Mouse (Mus musculus) midbrain, postnatal 0 days (tissue): ENCODE data around the gene Khdrbs1. TPM values are rescaled to one million over a fixed set of nuclear protein-coding genes. Genes with fewer than 3 reads are reported as not detected.
"Not testable (repeated sequence)": the region's sequence is repeated elsewhere in the genome, so short reads cannot be mapped to it uniquely, and the experiment has no call there.

ENCODE experiments used
- ATAC-seq: fragments of 200-750 bp; cut with Nextera tagmentation; 2 replicates; pipeline ENCODE4 v1.8.0; 2017; ENCODE audit warnings: moderate number of reproducible peaks, mild to moderate bottlenecking, moderate TSS enrichment, moderate library complexity; ENCODE audit not compliant: low FRiP score
- DNase-seq: peaks from one replicate; pipeline ENCODE4 v3.0.0-alpha.2; 2015; ENCODE audit warnings: low spot score
- H3K27ac ChIP-seq: fragments of 300-500 bp; sonication (generic); 2 replicates; pipeline ENCODE4 v1.5.1; 2014; ENCODE audit warnings: low read depth, mild to moderate bottlenecking, low read length, mixed read lengths
- H3K27me3 ChIP-seq: fragments of 300-500 bp; sonication (generic); 2 replicates; pipeline ENCODE4 v1.6.1; 2014; ENCODE audit warnings: low read length, control low read depth, mixed read lengths; ENCODE audit not compliant: insufficient read depth
- H3K36me3 ChIP-seq: fragments of 300-500 bp; sonication (generic); 2 replicates; pipeline ENCODE4 v1.6.1; 2014; ENCODE audit warnings: low read length, control low read depth, mixed read lengths; ENCODE audit not compliant: insufficient read depth
- H3K4me1 ChIP-seq: fragments of 300-500 bp; sonication (generic); 2 replicates; pipeline ENCODE4 v1.6.1; 2014; ENCODE audit warnings: mild to moderate bottlenecking, control low read depth, antibody characterized with exemption, low read length, mixed read lengths; ENCODE audit not compliant: insufficient read depth
- H3K4me2 ChIP-seq: fragments of 300-500 bp; sonication (generic); 2 replicates; pipeline ENCODE4 v1.6.1; 2014; ENCODE audit warnings: low read depth, mild to moderate bottlenecking, low read length, mixed read lengths; ENCODE audit not compliant: poor library complexity, severe bottlenecking
- H3K4me3 ChIP-seq: fragments of 300-500 bp; sonication (generic); 2 replicates; pipeline ENCODE4 v1.5.1; 2014; ENCODE audit warnings: low read depth, mild to moderate bottlenecking, low read length, moderate library complexity
- H3K9ac ChIP-seq: fragments of 300-500 bp; sonication (generic); replicated peaks from 2 replicates; pipeline ENCODE4 v1.6.1; 2014; ENCODE audit warnings: mild to moderate bottlenecking, low read length, moderate library complexity, mixed read lengths; ENCODE audit not compliant: poor library complexity, severe bottlenecking
- H3K9me3 ChIP-seq: fragments of 300-500 bp; sonication (generic); 2 replicates; pipeline ENCODE4 v1.6.1; 2016; ENCODE audit warnings: low read length, control low read depth
- CTCF ChIP-seq: IDR thresholded peaks from 2 replicates; pipeline ENCODE4 v1.5.1; 2016; ENCODE audit warnings: antibody characterized with exemption, mild to moderate bottlenecking
- WGBS: fragments of 180-500 bp; shearing (Covaris S2); extraction: QIAGEN DNeasy Blood & Tissue Kit; methylation state at CpG from one replicate; pipeline ENCODE4 v1.1.7; 2014; 5-methylcytosine and 5-hydroxymethylcytosine counted together
- polyA plus RNA-seq: library from polyadenylated mRNA; unstranded; fragments of >200 nt; fragmentation: Nextera tagmentation; extraction: Ambion mirVana; gene quantifications from 2 replicates; pipeline ENCODE4 v1.2.1, GENCODE M21; 2015
- total RNA-seq: library from RNA; depleted of rRNA; stranded (reverse); fragments of >200 nt; gene quantifications from 2 replicates; pipeline ENCODE4 v1.2.3, GENCODE M21; 2014

Khdrbs1 gene
- total and polyA plus RNA-seq, 2 experiments from 2014 or later, result 80.8 to 87.2 TPM

- no peaks in the 10 kb centered on the region for H3K27me3 ChIP-seq
- peaks cover 44% of the 10 kb centered on the region for H3K36me3 ChIP-seq
- no peaks in the 10 kb centered on the region for H3K9me3 ChIP-seq
- no peak for TF ChIP-seq CTCF
- 26% methylated on average over 3 of the region's 3 CpGs for WGBS
- no peak overlapping the region for H3K4me3 ChIP-seq
- peaks cover 8% of the 10 kb centered on the region; the same call in 1 of the 2 replicates for H3K4me1 ChIP-seq
- no peak overlapping the region for H3K9ac ChIP-seq
- DNase-seq (no peak), ATAC-seq (no peak)
- no peak overlapping the region for H3K4me2 ChIP-seq
- peak overlapping the region; percentile 32; the same call in 1 of the 2 replicates for H3K27ac ChIP-seq
These were observed 35.4 kb downstream of the Khdrbs1 start for GRCm38 (mm10) chr4:129706750-129707149.

DNA sequence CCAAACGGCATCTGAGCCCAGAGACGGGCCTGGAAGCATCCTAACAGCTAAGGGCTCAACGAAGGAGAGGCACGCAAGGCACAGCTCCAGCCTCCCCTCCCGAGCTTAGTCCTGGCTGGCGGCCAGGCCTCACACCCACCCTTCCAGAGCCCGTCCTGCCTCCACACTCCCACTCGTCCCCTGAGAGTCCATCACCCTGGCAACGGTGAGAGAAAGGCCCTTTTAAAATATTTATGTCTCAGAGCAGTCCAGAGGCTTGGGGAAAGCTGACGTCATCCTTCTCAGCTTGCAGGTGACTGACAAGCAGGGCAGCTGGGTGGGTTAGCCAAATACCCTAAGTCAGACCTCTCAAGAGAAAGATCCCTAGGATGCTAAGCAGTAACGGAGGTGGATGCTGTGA is 39.6 kb downstream of the Khdrbs1 start:
- Histone ChIP-seq H3K4me1 (peaks cover 11% of the 10 kb centered on the region), H3K27me3 (no peaks in the 10 kb centered on the region), H3K4me3 (no peak overlapping the region), H3K9ac (peak overlapping the region; percentile 46), H3K36me3 (peaks cover 22% of the 10 kb centered on the region), H3K27ac (peak overlapping the region; percentile 85), H3K4me2 (0 out of 2 replicates have a peak overlapping the region, but pooled peaks have one; percentile 9), H3K9me3 (no peaks in the 10 kb centered on the region)
- WGBS, result 6% methylated on average over 11 of the region's 11 CpGs
- ATAC-seq (peak; percentile 80), DNase-seq (peak; percentile 89)
- no peak for TF ChIP-seq CTCF

- H3K4me1 ChIP-seq, result peaks cover 15% of the 10 kb centered on the region
- H3K4me2 ChIP-seq, result 0 out of 2 replicates have a peak overlapping the region, but pooled peaks have one; percentile 9
- WGBS, result 32% methylated on average over 17 of the region's 17 CpGs
- H3K27ac ChIP-seq, result peak overlapping the region; percentile 85
- peak; percentile 95 for TF ChIP-seq CTCF
- no peaks in the 10 kb centered on the region for H3K27me3 ChIP-seq
- H3K36me3 ChIP-seq, result peaks cover 22% of the 10 kb centered on the region
- H3K9me3 ChIP-seq, result no peaks in the 10 kb centered on the region
- ATAC-seq, result peak; percentile 12
- DNase-seq, result peak; percentile 95
- H3K4me3 ChIP-seq, result no peak overlapping the region
- no peak overlapping the region; the same call in 1 of the 2 replicates for H3K9ac ChIP-seq
These were observed 40.4 kb downstream of the Khdrbs1 start for GRCm38 (mm10) chr4:129701503-129702377.

DNA sequence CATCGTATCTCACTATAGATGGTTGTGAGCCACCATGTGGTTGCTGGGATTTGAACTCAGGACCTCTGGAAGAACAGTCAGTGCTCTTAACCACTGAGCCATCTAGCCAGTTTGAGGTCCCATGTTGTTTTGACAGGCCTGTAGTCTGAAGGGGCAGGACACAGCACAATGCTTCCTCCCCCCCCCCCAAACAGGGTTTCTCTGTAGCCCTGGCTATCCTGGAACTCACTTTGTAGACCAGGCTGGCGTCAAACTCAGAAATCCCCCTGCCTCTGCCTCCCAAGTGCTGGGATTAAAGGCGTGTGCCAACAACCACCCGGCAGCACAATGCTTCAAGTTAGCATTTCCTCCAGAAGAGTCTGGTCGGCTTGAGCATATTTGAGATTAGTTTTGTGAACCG is 41.4 kb downstream of the Khdrbs1 start:
- H3K4me3 ChIP-seq, H3K27ac ChIP-seq, H3K27me3 ChIP-seq, H3K4me2 ChIP-seq, H3K9ac ChIP-seq, ATAC-seq, H3K9me3 ChIP-seq, DNase-seq: not testable (repeated sequence)
- Histone ChIP-seq H3K4me1 (peaks cover 15% of the 10 kb centered on the region), H3K36me3 (peaks cover 19% of the 10 kb centered on the region)
- 91% methylated on average over 6 of the region's 6 CpGs for WGBS

- 66% methylated on average over 1 of the region's 1 CpGs for WGBS
- Histone ChIP-seq H3K4me1 (peaks cover 15% of the 10 kb centered on the region), H3K27me3 (no peaks in the 10 kb centered on the region), H3K4me3 (no peak overlapping the region), H3K9me3 (no peaks in the 10 kb centered on the region), H3K27ac (no peak overlapping the region), H3K9ac (no peak overlapping the region), H3K4me2 (no peak overlapping the region), H3K36me3 (peaks cover 17% of the 10 kb centered on the region)
- no peak for ATAC-seq
- no peak for TF ChIP-seq CTCF
- no peak for DNase-seq
These were observed 41.9 kb downstream of the Khdrbs1 start for GRCm38 (mm10) chr4:129700216-129700615.

- Histone ChIP-seq H3K9me3 (no peaks in the 10 kb centered on the region), H3K27ac (peak overlapping the region; percentile 93), H3K4me3 (peak overlapping the region; percentile 69; the same call in 1 of the 2 replicates), H3K4me1 (peaks cover 11% of the 10 kb centered on the region), H3K9ac (peak overlapping the region; percentile 74), H3K27me3 (no peaks in the 10 kb centered on the region), H3K4me2 (peak overlapping the region; percentile 65), H3K36me3 (peaks cover 11% of the 10 kb centered on the region)
- WGBS, result 75% methylated on average over 7 of the region's 7 CpGs
- no peak for ATAC-seq
- DNase-seq, result no peak
- no peak for TF ChIP-seq CTCF
These were observed 44.9 kb downstream of the Khdrbs1 start for GRCm38 (mm10) chr4:129697191-129697590.
